Mouse (Mus musculus): ENCODE data around the gene Asic2. TPM values are rescaled to one million over a fixed set of nuclear protein-coding genes. Genes with fewer than 3 reads are reported as not detected.

Gene Asic2
- polyA plus RNA-seq, 2 experiments: 0.01 to 0.04 TPM

DNA sequence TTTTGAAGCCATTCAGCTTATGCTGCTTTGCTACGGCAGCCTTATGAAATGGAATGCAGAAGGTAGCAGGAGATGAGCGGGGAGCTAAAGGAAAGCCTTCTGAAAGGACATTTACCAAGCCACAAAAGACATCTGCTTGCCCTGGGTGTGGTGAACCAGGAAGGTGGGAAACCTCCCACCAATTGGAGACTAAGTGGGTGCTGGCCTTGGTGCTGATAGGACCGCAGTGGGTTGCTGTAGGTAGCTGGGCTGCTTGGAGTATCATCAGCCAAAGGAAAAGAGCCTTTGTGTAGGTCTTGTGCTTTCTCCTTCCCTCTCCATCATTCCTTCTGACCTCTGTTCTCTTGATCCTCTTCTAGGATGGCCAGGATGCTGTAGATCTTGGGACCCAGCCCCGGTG is 774.4 kb downstream of the Asic2 start:
- H3K27me3 ChIP-seq (ENCODE audit: control insufficient read depth, insufficient read depth, low read length): no peaks in the 10 kb centered on the region
- DNase-seq (ENCODE audit: low read depth in 3 of 3, low spot score in 3 of 3) (no peak), ATAC-seq (ENCODE audit: insufficient read depth) (no peak)
- H3K36me3 ChIP-seq (replicated peaks; ENCODE audit: control insufficient read depth, insufficient read depth, low read depth): no peaks in the 10 kb centered on the region
- no peaks in the 10 kb centered on the region for H3K9me3 ChIP-seq (ENCODE audit: control insufficient read depth, low read length)
- no peak overlapping the region for H3K4me2 ChIP-seq (ENCODE audit: low read depth)
- H3K27ac ChIP-seq: no peak overlapping the region
- H3K9ac ChIP-seq (replicated peaks): no peak overlapping the region
- WGBS (ENCODE audit: insufficient replicate concordance): 34% methylated on average over 4 of the region's 4 CpGs
- TF ChIP-seq CTCF (IDR thresholded peaks at IDR 0.05; ENCODE audit: low read depth) (no peak), EP300 (IDR thresholded peaks at IDR 0.05; ENCODE audit: low read depth) (no peak)
- no peak overlapping the region for H3K4me3 ChIP-seq (ENCODE audit: insufficient read depth in 1 of 2, low read depth in 2 of 2, low read length in 2 of 2)
- H3K4me1 ChIP-seq (replicated peaks; ENCODE audit: control insufficient read depth in 2 of 2, insufficient read depth in 2 of 2, low read length in 1 of 2): no peaks in the 10 kb centered on the region

DNA sequence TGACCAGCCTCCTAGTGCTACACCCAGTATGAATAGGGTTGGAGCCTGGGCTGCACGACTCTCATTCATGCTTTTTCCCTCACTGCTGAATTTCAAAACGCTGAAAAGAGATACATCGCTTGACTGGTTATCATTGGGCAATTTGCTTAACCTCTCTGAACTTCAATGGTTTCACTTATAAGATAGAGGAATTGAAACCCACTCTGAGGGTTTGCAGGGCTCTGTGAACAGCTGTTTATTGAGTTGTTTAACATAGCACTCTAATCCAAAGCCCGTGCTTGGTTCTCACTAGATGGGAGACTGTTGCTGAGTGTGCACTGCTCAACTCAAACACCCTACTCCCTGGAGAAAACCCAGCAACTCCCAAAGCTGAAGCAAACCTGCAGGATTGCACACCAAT is 776.1 kb downstream of the Asic2 start:
- H3K27ac ChIP-seq: no peak overlapping the region
- no peaks in the 10 kb centered on the region for H3K27me3 ChIP-seq (ENCODE audit: control insufficient read depth, insufficient read depth, low read length)
- H3K4me2 ChIP-seq (ENCODE audit: low read depth): no peak overlapping the region
- no peaks in the 10 kb centered on the region for H3K36me3 ChIP-seq (replicated peaks; ENCODE audit: control insufficient read depth, insufficient read depth, low read depth)
- H3K4me1 ChIP-seq (replicated peaks; ENCODE audit: control insufficient read depth in 2 of 2, insufficient read depth in 2 of 2, low read length in 1 of 2): no peaks in the 10 kb centered on the region
- H3K9me3 ChIP-seq (ENCODE audit: control insufficient read depth, low read length): no peaks in the 10 kb centered on the region
- no peak for TF ChIP-seq EP300 (IDR thresholded peaks at IDR 0.05; ENCODE audit: low read depth)
- no peak for TF ChIP-seq CTCF (IDR thresholded peaks at IDR 0.05; ENCODE audit: low read depth)
- DNase-seq (ENCODE audit: low read depth in 3 of 3, low spot score in 3 of 3) (no peak), ATAC-seq (ENCODE audit: insufficient read depth) (no peak)
- no peak overlapping the region for H3K4me3 ChIP-seq (ENCODE audit: insufficient read depth in 1 of 2, low read depth in 2 of 2, low read length in 2 of 2)
- no peak overlapping the region for H3K9ac ChIP-seq (replicated peaks)
- WGBS (ENCODE audit: insufficient replicate concordance): 66% methylated on average over 4 of the region's 4 CpGs

DNA sequence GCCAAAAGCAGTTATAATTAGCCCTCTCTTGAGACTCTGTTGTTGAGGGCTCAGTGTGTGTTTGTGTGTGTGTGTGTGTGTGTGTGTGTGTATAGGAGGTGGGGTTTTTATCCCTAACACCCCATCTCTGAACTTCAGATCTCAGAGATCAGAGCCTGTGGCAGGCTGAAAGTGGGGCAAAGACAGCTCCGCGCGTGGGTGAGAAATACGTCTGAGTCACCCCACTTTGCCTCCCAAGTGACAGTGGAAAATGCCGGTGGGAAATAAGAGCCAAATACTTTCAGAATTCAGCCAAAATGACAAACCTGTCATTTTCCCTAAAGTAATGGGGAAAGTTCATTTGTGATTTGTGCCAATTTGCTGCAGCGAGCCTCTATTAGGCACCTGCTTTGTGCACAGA is 779.2 kb downstream of the Asic2 start:
- no peak for TF ChIP-seq EP300 (IDR thresholded peaks at IDR 0.05; ENCODE audit: low read depth)
- TF ChIP-seq CTCF (IDR thresholded peaks at IDR 0.05; ENCODE audit: low read depth): no peak

DNA sequence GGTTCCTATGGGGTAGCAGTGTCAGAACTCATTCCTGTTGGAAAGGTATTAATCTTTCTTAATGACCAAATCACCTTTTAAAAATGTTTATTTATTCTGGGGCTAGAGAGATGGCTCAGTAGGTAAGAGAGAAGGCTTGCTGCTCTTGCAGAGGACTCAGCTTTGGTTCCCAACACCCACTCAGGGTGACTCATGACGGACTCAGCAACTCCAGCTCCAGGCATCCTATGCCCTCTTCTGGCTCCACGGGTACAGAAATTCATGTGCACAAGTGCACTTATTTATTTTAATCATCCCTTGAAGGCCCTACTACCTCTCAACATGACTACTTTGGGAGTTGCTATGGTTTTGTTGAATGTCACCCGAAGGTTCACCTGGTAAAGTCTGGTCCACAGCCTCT is 780.4 kb downstream of the Asic2 start:
- Histone ChIP-seq H3K27ac (no peak overlapping the region), H3K4me1 (replicated peaks; ENCODE audit: control insufficient read depth in 2 of 2, insufficient read depth in 2 of 2, low read length in 1 of 2) (no peaks in the 10 kb centered on the region), H3K4me2 (ENCODE audit: low read depth) (no peak overlapping the region), H3K27me3 (ENCODE audit: control insufficient read depth, insufficient read depth, low read length) (no peaks in the 10 kb centered on the region), H3K9me3 (ENCODE audit: control insufficient read depth, low read length) (no peaks in the 10 kb centered on the region), H3K4me3 (ENCODE audit: insufficient read depth in 1 of 2, low read depth in 2 of 2, low read length in 2 of 2) (no peak overlapping the region), H3K36me3 (replicated peaks; ENCODE audit: control insufficient read depth, insufficient read depth, low read depth) (no peaks in the 10 kb centered on the region), H3K9ac (replicated peaks) (no peak overlapping the region)
- DNase-seq (ENCODE audit: low read depth in 3 of 3, low spot score in 3 of 3) (no peak), ATAC-seq (ENCODE audit: insufficient read depth) (no peak)
- 56% methylated on average over 3 of the region's 3 CpGs for WGBS (ENCODE audit: insufficient replicate concordance)
- TF ChIP-seq CTCF (IDR thresholded peaks at IDR 0.05; ENCODE audit: low read depth) (no peak), EP300 (IDR thresholded peaks at IDR 0.05; ENCODE audit: low read depth) (no peak)

More for the DNA sequence above, 779.2 kb downstream of the Asic2 start:
- H3K4me1 ChIP-seq (replicated peaks; ENCODE audit: control insufficient read depth in 2 of 2, insufficient read depth in 2 of 2, low read length in 1 of 2): no peaks in the 10 kb centered on the region
- no peaks in the 10 kb centered on the region for H3K9me3 ChIP-seq (ENCODE audit: control insufficient read depth, low read length)
- no peak overlapping the region for H3K27ac ChIP-seq
- DNase-seq (ENCODE audit: low read depth in 3 of 3, low spot score in 3 of 3) (no peak), ATAC-seq (ENCODE audit: insufficient read depth) (no peak)
- no peaks in the 10 kb centered on the region for H3K27me3 ChIP-seq (ENCODE audit: control insufficient read depth, insufficient read depth, low read length)
- H3K36me3 ChIP-seq (replicated peaks; ENCODE audit: control insufficient read depth, insufficient read depth, low read depth): no peaks in the 10 kb centered on the region
- no peak overlapping the region for H3K4me3 ChIP-seq (ENCODE audit: insufficient read depth in 1 of 2, low read depth in 2 of 2, low read length in 2 of 2)
- WGBS (ENCODE audit: insufficient replicate concordance): 77% methylated on average over 6 of the region's 6 CpGs
- H3K9ac ChIP-seq (replicated peaks): no peak overlapping the region
- no peak overlapping the region for H3K4me2 ChIP-seq (ENCODE audit: low read depth)

DNA sequence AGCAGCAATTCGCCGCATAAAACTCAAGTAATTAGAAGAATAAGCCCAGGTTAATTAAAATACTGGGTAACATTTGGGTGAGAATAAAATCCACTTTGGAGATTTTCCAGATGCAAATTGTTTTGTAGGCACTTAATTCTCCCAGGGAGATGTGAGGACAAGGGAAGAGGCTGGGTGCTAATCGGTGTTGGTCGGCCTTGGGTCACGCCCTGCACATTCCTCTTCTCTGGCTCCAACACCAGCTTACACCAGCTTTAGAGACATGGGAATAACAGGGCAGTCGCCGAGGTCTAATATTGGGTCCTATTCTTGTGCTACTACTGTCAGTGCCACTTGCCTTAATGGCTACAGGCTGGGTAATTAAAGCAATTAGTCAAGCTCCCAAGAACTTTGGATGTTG is 783.5 kb downstream of the Asic2 start:
- H3K27me3 ChIP-seq (ENCODE audit: control insufficient read depth, insufficient read depth, low read length): no peaks in the 10 kb centered on the region
- 67% methylated on average over 7 of the region's 7 CpGs for WGBS (ENCODE audit: insufficient replicate concordance)
- H3K36me3 ChIP-seq (replicated peaks; ENCODE audit: control insufficient read depth, insufficient read depth, low read depth): no peaks in the 10 kb centered on the region
- H3K4me1 ChIP-seq (replicated peaks; ENCODE audit: control insufficient read depth in 2 of 2, insufficient read depth in 2 of 2, low read length in 1 of 2): no peaks in the 10 kb centered on the region
- no peaks in the 10 kb centered on the region for H3K9me3 ChIP-seq (ENCODE audit: control insufficient read depth, low read length)
- no peak for DNase-seq (ENCODE audit: low read depth in 3 of 3, low spot score in 3 of 3)
- no peak overlapping the region for H3K27ac ChIP-seq
- no peak overlapping the region for H3K4me3 ChIP-seq (ENCODE audit: insufficient read depth in 1 of 2, low read depth in 2 of 2, low read length in 2 of 2)
- H3K4me2 ChIP-seq (ENCODE audit: low read depth): no peak overlapping the region
- no peak overlapping the region for H3K9ac ChIP-seq (replicated peaks)
- no peak for ATAC-seq (ENCODE audit: insufficient read depth)
- TF ChIP-seq CTCF (IDR thresholded peaks at IDR 0.05; ENCODE audit: low read depth) (no peak), EP300 (IDR thresholded peaks at IDR 0.05; ENCODE audit: low read depth) (no peak)
